Mouse (Mus musculus) 416B (cell line): ENCODE data around the gene Tsen2.

ENCODE experiments used
- DNase-seq: peaks from one replicate; pipeline ENCODE4 v3.0.0; 2011; ENCODE audit warnings: low read depth

Gene Tsen2

GRCm38 (mm10) chr6:115541676-115542275 is 2.7 kb upstream of the Tsen2 start:
- DNase-seq: peak; percentile 93

GRCm38 (mm10) chr6:115542341-115542740 is 2.1 kb upstream of the Tsen2 start:
- no peak for DNase-seq

DNA sequence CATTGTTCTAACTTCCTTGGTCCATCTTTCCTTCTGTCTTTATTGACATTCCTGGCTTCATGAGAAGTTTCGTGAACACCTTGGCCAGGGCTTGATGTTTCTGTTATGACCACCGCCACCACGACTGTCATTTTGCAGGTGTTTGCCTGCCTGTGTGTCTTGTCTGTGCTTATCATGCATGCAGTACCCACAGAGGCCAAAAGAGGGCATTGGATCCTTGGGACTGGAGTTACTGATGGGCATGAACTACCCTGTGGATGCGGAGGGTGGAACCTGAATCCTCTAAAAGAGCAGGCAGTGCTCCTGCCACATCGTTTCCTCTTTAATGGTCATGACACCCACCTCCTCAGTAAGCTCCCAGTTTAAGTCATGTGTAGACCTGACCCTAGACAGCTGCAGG is 1.8 kb downstream of the Tsen2 start:
- DNase-seq: peak; percentile 77

- DNase-seq: no peak
Observed at GRCm38 (mm10) chr6:115555485-115555884, 11.0 kb downstream of the Tsen2 start.

- DNase-seq: no peak
Observed at GRCm38 (mm10) chr6:115558176-115558575, 13.7 kb downstream of the Tsen2 start.

DNA sequence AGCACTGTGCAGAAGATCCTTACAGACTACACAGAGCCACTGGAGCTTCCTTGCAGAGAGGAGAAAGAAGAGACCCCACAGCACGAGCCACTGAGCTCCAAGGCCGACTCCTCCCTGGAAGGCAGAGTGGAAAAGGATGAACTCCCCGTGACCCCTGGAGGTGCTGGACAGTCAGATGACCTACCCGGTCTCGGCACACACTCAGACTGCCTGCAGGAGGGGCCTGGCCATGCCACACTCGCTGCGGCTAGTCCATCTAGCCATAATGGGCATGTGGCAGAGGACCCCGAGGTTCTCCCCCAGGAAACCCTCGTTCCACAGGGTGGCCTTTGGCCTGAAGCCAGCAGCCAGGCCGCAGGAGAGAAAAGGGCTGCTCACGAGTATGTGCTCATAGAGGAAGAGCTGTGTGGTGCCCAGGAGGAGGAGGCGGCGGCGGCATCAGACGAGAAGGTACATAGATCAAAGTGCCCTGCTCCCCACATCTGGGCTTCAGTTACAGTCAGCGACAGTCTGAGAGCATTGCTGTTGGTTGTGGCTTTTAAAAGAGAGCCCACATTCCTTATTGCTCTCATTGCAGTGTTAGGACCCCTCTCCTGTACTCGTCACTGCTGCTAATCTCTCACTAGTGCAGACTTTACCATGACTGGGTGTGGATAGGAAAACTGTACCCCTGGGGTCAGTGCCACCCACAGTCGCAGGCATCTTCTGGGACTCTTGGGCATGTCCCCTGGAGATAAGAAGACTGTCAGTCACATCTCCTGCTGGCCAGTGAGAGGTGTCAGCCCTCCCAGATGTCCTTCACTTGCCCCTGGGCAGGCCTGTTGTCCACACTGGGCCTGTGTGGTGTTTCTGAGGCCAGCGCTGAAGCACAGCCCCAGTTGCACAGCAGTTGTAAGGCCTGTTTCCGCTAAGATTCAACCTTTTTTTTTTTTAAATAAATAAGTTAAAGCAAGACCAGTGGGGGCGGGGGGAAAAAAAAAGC is 15.5 kb downstream of the Tsen2 start:
- DNase-seq: no peak

DNA sequence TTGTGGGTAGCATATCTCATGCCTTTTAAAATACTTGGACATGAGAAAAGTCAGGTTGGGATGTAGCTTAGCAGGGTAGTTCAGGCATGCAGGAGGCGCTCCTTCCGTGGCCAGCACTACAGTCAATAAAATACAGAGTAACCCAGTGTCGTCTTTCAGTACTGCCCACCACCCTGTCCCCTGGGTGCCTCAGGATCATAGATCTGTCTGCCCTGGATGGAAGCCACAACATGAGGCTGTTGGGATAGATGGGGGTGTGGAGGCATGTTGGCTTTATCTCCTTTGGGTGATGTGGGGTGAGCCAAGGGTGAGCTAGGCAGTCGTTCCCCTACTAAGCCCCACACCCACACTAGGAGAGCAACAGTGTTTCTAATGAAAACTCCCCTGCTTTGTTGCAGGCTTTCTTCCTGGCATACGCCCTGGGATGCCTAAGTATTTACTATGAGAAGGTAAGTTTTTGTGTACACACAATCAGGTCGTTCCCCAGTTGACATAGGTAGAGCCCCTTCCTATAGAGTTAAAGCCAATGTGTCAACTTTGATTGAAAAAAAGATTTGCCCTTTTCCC is 21.1 kb downstream of the Tsen2 start:
- no peak for DNase-seq

- peak; percentile 54 for DNase-seq
Observed at GRCm38 (mm10) chr6:115574171-115574570, 29.7 kb downstream of the Tsen2 start.

DNA sequence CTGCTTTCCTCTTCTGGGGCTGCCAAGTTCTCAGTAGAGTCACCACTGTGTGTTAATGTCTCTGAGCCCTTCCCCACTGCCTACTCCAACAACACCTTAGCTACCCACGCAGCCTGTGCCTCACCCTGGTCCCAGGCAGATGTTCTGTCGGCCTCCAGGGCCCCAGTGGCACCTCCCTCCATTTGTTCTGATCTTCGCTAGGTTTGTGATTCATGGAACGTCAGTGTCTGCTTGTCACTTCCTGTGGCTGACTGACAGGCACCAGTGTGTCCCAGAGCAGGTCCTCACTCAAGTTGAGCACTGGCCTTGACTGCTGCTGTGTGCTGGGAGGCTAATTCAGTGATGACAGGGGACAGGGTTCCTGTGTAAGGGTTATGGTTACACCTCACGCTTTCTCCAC is 32.9 kb downstream of the Tsen2 start:
- no peak for DNase-seq

DNA sequence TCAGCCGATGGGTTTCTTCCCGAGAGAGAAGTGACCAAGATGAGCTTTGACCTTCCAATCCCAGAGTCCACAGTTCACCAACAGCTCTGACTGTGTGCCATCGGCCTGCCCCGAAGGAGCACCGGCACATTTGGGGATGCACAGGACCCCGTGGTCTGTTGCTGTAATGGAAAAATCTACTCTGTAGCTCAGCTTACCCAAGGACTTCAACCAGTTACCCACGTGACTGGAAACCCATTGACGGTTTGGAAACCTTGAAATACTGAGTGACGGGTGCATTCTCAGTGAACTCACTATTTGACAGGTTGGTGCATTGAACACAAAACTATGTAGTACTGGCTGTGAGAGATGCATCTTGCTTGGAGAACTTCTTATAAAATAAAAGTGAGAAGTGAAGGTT is 33.5 kb downstream of the Tsen2 start:
- DNase-seq: no peak

- DNase-seq: no peak
Observed at GRCm38 (mm10) chr6:115580810-115581209, 36.3 kb downstream of the Tsen2 start.

DNA sequence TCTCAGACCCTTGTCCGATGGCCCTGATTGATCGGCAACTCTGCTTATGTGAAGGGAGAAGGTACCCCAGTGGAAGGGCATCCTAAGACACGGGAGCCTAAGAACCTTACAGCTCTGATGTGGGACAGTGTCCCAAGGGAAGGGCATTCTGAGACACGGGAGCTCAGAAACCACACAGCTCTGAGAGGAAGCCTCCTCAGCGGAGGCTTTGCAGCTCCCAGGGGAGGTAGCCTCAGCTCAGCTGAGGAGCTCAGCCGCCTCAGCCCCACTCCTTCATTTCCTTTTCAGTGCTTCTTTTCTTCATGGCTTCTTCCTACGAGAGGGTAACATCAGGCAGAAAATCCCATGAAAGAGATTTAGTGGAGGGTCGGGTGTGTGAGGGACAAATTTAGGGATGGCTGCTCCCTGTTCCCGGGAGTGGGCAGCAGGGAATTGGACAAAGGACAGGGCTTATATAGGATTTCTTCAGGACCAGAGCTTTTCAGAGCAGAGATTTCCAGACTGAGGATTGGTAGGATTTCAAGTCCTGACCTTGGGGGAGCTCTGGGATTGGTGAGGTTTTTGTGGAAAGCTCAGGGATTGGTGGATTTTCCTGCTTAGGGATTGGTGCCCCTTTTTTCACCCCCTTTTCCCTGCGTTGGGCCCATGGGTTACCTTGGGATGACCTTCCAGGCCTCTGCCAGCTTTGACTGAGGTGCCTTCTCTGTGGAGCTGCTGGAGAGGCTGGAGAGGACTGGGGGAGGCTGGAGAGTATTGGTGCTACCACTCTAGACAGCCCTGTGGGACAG is 38.1 kb downstream of the Tsen2 start:
- no peak for DNase-seq

DNA sequence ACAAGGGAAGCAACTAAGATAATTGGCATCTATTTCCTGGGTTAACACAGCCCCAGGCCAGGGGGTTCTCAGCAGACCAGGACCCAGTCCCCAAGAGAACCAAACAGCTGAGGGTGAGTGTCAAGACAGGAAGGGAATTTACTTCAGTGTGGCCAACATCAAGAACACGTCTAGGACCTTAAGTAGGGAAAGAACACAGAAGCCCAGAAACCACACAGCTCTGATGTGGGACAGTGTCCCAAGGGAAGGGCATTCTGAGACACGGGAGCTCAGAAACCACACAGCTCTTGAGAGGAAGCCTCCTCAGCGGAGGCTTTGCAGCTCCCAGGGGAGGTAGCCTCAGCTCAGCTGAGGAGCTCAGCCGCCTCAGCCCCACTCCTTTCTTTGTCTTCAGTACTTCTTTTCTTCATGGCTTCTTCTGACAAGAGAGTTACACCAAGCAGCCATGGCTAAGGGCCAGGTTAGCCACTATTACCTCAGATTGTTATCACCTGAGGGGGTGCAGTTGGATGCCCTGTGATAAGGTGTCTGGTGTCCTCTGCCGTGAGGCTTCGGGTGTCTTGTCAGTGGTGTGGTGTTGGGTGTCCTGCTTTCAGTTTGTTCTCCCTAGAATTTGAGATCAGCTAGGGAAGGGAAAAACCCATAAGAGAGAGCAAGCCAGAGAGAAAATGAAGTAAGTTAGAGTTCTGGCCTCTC is 39.1 kb downstream of the Tsen2 start:
- DNase-seq: peak; percentile 42

DNA sequence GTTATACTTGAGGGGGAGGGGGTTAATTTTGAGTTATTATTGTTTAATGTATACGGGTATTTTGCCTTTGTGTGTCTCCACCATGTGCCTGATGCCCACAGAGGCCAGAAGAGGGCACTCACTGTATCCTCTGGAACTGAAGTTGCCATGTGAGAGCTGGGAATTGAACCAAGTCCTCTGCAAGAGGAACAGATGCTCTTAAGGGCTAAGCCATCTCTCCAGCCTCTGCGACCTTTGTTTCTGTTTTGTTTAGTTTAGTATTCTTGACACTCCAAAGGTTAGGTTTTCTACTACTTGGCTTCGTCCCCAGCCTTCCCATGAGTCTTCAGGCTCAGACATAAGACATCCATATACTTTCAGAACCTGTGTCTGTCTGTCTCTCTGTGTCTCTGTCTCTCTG is 39.7 kb downstream of the Tsen2 start:
- peak; percentile 60 for DNase-seq

DNA sequence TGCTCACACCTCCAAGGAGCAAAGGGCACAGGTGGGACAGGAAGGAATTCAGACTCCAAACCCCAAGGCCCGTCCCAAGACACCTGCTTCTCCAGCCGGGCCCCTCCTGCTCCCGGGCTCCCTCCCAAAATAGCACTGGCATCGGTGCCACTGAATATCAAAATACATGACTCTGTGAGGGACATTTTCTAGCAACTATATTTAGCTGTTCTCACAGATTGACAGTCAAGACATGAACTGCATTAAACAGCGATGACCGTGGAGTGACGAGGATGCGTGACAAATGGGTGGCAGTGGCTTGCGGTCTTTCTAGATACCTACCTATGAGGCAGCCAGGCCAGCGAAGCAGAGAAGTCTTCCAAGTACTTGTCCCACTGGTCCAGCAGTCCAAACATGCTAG is 41.9 kb downstream of the Tsen2 start:
- no peak for DNase-seq

GRCm38 (mm10) chr6:115591692-115592359 is 47.4 kb downstream of the Tsen2 start:
- no peak for DNase-seq

GRCm38 (mm10) chr6:115592458-115592857 is 48.0 kb downstream of the Tsen2 start, which contains the start of gene Mkrn2os:
Gene Mkrn2os (minus strand): TSS chr6:115592576.
- no peak for DNase-seq

DNA sequence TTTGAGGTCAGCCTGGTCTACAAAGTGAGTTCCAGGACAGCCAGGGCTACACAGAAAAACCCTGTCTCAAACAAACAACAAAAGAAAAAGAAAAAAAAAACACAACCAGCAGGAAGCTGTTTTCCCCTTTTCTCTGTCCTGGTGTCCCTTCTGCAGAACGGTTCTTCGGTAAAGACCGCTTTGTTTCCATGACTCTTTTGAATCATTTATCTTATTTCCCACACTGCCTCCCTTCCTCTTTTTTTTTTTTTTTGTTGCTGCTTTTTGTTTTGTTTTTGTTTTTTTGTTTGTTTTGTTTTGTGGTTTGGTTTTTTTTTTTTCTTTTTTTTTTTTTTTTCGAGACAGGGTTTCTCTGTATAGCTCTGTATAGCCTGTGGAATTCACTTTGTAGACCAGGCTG is 48.8 kb downstream of the Tsen2 start:
- DNase-seq: no peak

DNA sequence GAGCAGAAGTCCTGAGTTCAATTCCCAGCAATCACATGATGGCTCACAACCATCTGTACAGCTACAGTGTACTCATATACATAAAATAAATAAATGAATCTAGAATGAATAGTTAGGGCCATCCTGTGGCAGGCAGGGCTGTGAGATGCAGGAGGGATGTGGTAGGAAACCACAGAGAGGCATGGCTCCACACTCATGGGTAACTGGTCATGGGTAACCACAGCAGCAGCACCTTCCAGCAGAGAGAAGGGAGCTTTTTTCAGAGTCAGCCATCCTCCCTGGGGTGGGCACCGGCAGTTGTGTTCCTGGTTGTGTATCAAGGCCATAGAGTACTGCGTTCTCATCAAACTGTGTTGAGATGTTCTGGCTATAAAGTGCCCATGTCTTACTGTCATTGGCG is 50.0 kb downstream of the Tsen2 start:
- DNase-seq: peak; percentile 94

DNA sequence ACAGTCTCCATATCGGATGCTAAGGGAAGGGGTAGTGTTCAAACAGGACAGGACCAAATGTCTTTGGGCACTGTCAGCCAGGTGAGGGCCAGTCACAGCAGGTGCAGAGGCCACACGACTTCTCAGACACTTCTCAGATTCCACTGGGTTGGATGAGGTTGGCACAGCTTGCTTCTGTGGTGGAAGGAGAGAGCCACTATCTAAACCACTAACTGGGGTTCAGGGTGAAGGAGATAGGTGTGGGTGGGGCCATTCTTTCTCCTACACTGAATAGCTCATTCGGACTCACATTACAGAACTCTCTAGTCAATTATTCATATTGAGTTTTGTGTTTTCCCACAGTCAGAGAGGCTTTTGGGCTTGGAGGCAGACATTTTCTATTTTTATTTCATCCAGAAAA is 51.2 kb downstream of the Tsen2 start:
- no peak for DNase-seq

DNA sequence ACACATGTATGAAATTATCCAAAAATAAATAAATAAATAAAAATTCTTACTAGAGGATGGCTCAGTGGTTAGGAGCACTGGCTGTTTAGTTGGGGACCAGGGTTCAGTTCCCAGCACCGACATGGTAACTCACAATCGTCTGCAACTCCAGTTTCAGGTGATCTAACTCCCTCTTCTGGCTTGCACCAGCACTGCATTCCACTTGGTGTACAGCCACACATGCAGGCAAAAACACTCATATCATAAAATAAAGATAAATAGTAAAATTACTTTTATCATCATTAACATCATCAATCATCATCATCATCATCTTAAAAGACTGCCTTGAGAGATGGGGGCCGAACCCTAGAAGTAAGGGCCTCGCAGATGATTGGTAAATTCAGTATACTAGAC is 56.9 kb downstream of the Tsen2 start:
- DNase-seq: no peak
